Comparison of ENCODE assay signal across 24 mouse cellular contexts in genomic region chr13:70731349-70731748, GRCm38 (mm10).
DNase-seq lines count a peak whose midpoint lies in the region; ATAC-seq and TF ChIP-seq lines count a peak whose summit lies in the region.
"Had no signal": no experiment of that assay in that cellular context is flagged by ENCODE, and none has a peak within 500 bp of the region (broad histone marks: within the 10 kb centered on the region; RNA-seq: fewer than 3 reads in every experiment).

No protein-coding gene starts in this region.

- H3ac ChIP-seq in C2C12 (ENCODE audit: control insufficient read depth, insufficient read length, low read depth) = no peak overlapping the region

- TF ChIP-seq EP300 in liver, postnatal 0 days (IDR thresholded peaks at IDR 0.05; ENCODE audit: low read depth) = no peak

- H3K4me3 ChIP-seq in liver, postnatal 0 days (ENCODE audit: low read depth, low read length) = no peak overlapping the region
- no peak overlapping the region for H3K4me3 ChIP-seq in C2C12 (ENCODE audit: insufficient read depth, poor library complexity, severe bottlenecking)
- no peak overlapping the region for H3K4me3 ChIP-seq in embryonic facial prominence, embryonic 10.5 days
- H3K4me3 ChIP-seq: hindbrain, embryonic 12.5 days; limb, embryonic 13.5 days; liver, embryonic 12.5 days; midbrain, embryonic 15.5 days; neural tube, embryonic 13.5 days had no signal

- H3K79me3 ChIP-seq in C2C12 (ENCODE audit: low read depth) = no peaks in the 10 kb centered on the region

- H3K27ac ChIP-seq in liver, postnatal 0 days (ENCODE audit: low read depth) = no peak overlapping the region
- peak overlapping the region; percentile 3; the same call in 1 of the 2 replicates for H3K27ac ChIP-seq in embryonic facial prominence, embryonic 10.5 days (replicated peaks)
- H3K27ac ChIP-seq: hindbrain, embryonic 12.5 days; limb, embryonic 13.5 days; liver, embryonic 12.5 days; midbrain, embryonic 15.5 days; neural tube, embryonic 13.5 days had no signal

- WGBS in liver, postnatal 0 days (ENCODE audit: insufficient replicate concordance) = 58% methylated on average over 5 of the region's 5 CpGs
- WGBS in embryonic facial prominence, embryonic 10.5 days = 57% methylated on average over 5 of the region's 5 CpGs

- H3K4me2 ChIP-seq in liver, postnatal 0 days (ENCODE audit: low read depth, low read length) = no peak overlapping the region
- H3K4me2 ChIP-seq: hindbrain, embryonic 12.5 days; limb, embryonic 13.5 days; liver, embryonic 12.5 days; midbrain, embryonic 15.5 days; neural tube, embryonic 13.5 days had no signal

- H3K9me3 ChIP-seq in liver, postnatal 0 days (ENCODE audit: low read length) = no peaks in the 10 kb centered on the region
- no peaks in the 10 kb centered on the region for H3K9me3 ChIP-seq in embryonic facial prominence, embryonic 10.5 days
- H3K9me3 ChIP-seq: hindbrain, embryonic 12.5 days; limb, embryonic 13.5 days; liver, embryonic 12.5 days; midbrain, embryonic 15.5 days; neural tube, embryonic 13.5 days had no signal

- H3K9ac ChIP-seq in liver, postnatal 0 days (replicated peaks) = no peak overlapping the region
- H3K9ac ChIP-seq: hindbrain, embryonic 12.5 days; limb, embryonic 13.5 days; liver, embryonic 12.5 days; midbrain, embryonic 15.5 days; neural tube, embryonic 13.5 days had no signal

- H3K27me3 ChIP-seq in liver, postnatal 0 days (ENCODE audit: insufficient read depth, low read length) = no peaks in the 10 kb centered on the region
- H3K27me3 ChIP-seq in C2C12 (ENCODE audit: control insufficient read depth, insufficient read depth, insufficient read length) = no peaks in the 10 kb centered on the region
- no peaks in the 10 kb centered on the region for H3K27me3 ChIP-seq in embryonic facial prominence, embryonic 10.5 days (replicated peaks; ENCODE audit: low read depth, poor library complexity, severe bottlenecking)
- H3K27me3 ChIP-seq: hindbrain, embryonic 12.5 days; limb, embryonic 13.5 days; liver, embryonic 12.5 days; midbrain, embryonic 15.5 days; neural tube, embryonic 13.5 days had no signal

- no peaks in the 10 kb centered on the region for H3K36me3 ChIP-seq in liver, postnatal 0 days (replicated peaks; ENCODE audit: insufficient read depth, low read length)
- H3K36me3 ChIP-seq in C2C12 (ENCODE audit: control insufficient read depth, insufficient read depth) = no peaks in the 10 kb centered on the region
- no peaks in the 10 kb centered on the region for H3K36me3 ChIP-seq in embryonic facial prominence, embryonic 10.5 days (replicated peaks)
- H3K36me3 ChIP-seq: hindbrain, embryonic 12.5 days; limb, embryonic 13.5 days; liver, embryonic 12.5 days; midbrain, embryonic 15.5 days; neural tube, embryonic 13.5 days had no signal

- H3K4me1 ChIP-seq in liver, postnatal 0 days (ENCODE audit: insufficient read depth) = no peaks in the 10 kb centered on the region
- peaks cover 54% of the 10 kb centered on the region for H3K4me1 ChIP-seq in embryonic facial prominence, embryonic 10.5 days
- H3K4me1 ChIP-seq: liver, embryonic 12.5 days; midbrain, embryonic 15.5 days had no signal

- H3K79me2 ChIP-seq in C2C12 (ENCODE audit: control insufficient read depth, insufficient read depth) = no peaks in the 10 kb centered on the region

- no peak for TF ChIP-seq CTCF in liver, postnatal 0 days (IDR thresholded peaks at IDR 0.05; ENCODE audit: low read depth)
- TF ChIP-seq CTCF in C2C12 (IDR thresholded peaks at IDR 0.05; ENCODE audit: control insufficient read depth, insufficient read depth, insufficient read length) = no peak

- ATAC-seq in liver, postnatal 0 days = peak; percentile 63
- no peak for ATAC-seq in erythroblast, adult 5-6 weeks (replicated peaks; ENCODE audit: low FRiP score, poor library complexity, severe bottlenecking)
- no peak for ATAC-seq in megakaryocyte progenitor cell, adult 5-6 weeks (replicated peaks; ENCODE audit: poor library complexity)
- ATAC-seq: forebrain, embryonic 16.5 days; intestine, embryonic 16.5 days; liver, embryonic 12.5 days; midbrain, embryonic 15.5 days had no signal

- DNase-seq in liver, postnatal 0 days = no peak
- no peak for DNase-seq in liver
- peak; percentile 19 for DNase-seq in 3134 (ENCODE audit: extremely low read depth, insufficient read length, low spot score)
- DNase-seq in embryonic facial prominence, embryonic 10.5 days (ENCODE audit: low spot score) = no peak
- no peak for DNase-seq in kidney, adult 8-10 months
- DNase-seq: adrenal gland, postnatal 10 days; cerebellum, adult 8-10 months; cerebellum, postnatal 25 days; gastrocnemius, postnatal 10 days; heart, postnatal 14 days; kidney, postnatal 14 days; layer of hippocampus, adult 9-11 months; lung, postnatal 36 days; thymus, postnatal 4 days had no signal

TF ChIP-seq in C2C12, 6 proteins besides CTCF, POLR2A, EP300 and RAD21:
- TF ChIP-seq USF1 (IDR thresholded peaks at IDR 0.05; ENCODE audit: low read depth) = no peak
- peak; percentile 81 for TF ChIP-seq MYOD1 (IDR thresholded peaks at IDR 0.05; ENCODE audit: control insufficient read depth, insufficient read length, low read depth)
- no peak for TF ChIP-seq MYOG (IDR thresholded peaks at IDR 0.05; ENCODE audit: control insufficient read depth, extremely low read depth, insufficient read length)
- peak; percentile 62 for TF ChIP-seq CEBPB (IDR thresholded peaks at IDR 0.05; ENCODE audit: low read depth)
- no peak for TF ChIP-seq MAX (IDR thresholded peaks at IDR 0.05)
TF ChIP-seq in C2C12: peak in this region for 2.
